Mouse (Mus musculus): ENCODE measurements at regions not wholly inside any gene's neighbourhood (a gene's known extent, or its start where the extent isn't known, plus 50 kb on each side); places are given as distances from the start of the nearest gene placed in this dataset.
A peak's percentile ranks its signal among the peaks of the same experiment; 100 is the strongest.

DNA sequence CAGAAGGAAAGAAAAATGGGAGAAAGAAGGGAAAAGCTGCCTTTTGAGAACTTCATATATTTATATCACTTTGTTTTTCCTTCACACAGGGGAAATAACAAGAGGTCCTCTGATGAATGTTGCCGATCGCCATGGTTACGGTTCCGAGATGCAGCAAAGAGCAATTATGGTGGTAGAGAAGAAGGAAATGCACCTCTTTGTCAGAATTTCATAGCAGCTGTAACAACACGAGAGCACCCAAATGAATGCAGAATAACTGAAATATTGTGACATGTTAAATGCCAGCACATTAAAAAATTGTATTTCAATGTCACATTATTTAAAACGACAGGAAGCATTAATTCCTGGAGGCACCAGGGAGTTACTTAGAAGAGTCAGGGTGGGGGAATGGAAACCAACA is 279.4 kb downstream of the Mctp2 start:
- no peak for DNase-seq (ENCODE audit: low spot score)

DNA sequence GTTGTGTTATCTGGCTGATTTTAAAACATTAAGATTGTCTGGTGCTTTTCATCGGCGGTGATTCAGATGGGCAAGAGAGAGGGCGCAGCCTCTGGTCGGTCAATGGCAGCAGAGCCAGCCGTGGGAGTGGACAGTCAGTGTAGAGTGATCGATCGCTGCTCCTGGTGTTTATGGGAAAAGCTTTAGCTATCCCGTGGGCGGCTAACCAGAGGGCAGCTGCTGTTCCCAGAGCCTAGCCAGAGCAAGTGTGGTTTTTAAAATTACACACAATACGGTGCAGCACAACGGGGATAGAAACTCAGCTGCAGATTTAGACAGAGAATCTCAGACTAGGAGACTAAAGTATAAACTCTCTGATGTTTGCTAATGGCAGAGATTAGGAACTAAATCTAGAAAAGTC is 297.3 kb downstream of the Mctp2 start:
- no peak for DNase-seq (ENCODE audit: low spot score)

DNA sequence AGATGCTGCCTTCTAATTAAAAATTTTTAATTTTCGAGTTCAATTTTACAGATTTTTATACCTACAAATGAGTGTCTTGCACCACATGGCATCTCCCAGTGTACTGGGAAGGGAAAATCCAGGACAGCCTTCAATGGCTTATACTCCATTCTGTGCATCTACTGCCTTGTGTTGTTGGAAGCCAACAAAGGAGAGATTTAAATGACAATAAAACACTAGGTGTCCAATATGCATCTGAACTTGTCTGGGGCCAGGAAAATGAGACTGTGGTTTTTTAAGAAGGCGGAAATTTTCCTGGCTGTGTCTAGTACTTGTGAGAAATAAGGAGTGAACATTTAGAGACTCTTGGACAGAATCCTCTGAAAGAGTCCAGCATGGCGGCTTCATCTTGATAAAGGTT is 302.1 kb downstream of the Mctp2 start:
- no peak for DNase-seq (ENCODE audit: low spot score)

GRCm38 (mm10) chr7:71992526-71992925 is 313.9 kb downstream of the Mctp2 start:
- DNase-seq (ENCODE audit: low spot score) = no peak

- DNase-seq (ENCODE audit: low spot score) = no peak
Measured at GRCm38 (mm10) chr7:71991835-71992234, 314.6 kb downstream of the Mctp2 start.

DNA sequence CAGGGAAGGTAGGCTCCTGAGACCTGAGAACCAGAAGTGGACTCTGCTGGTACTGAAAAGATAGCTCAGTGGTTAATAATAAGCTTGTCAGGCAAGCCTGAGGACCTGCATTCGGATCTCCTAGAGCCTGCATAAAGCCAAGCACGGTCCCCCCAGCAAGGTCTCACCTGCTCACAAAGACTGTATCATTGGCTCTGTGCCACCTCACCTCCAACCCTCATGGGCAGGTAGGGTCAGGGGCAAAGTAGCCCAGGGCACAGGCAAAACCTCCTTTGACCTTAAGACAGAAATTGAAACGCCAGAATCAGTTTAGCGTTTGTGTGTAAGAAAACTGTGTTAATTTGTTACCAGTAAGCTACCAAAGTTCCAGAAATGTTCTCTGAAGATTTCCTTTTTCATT is 315.2 kb downstream of the Mctp2 start:
- no peak for DNase-seq (ENCODE audit: low spot score)

GRCm38 (mm10) chr7:71966015-71966414 is 340.4 kb downstream of the Mctp2 start:
- no peak for DNase-seq (ENCODE audit: low spot score)

- no peak for DNase-seq (ENCODE audit: low spot score)
Measured at GRCm38 (mm10) chr7:71963456-71963855, 343.0 kb downstream of the Mctp2 start.

- DNase-seq (ENCODE audit: low spot score) = no peak
Measured at GRCm38 (mm10) chr7:71962851-71963250, 343.6 kb downstream of the Mctp2 start.

- peak; percentile 78 for DNase-seq (ENCODE audit: low spot score)
Measured at GRCm38 (mm10) chr7:71960453-71961230, 345.8 kb downstream of the Mctp2 start.

GRCm38 (mm10) chr7:71946548-71946947 is 359.9 kb downstream of the Mctp2 start:
- DNase-seq (ENCODE audit: low spot score) = no peak

GRCm38 (mm10) chr7:71943078-71944042 is 363.0 kb downstream of the Mctp2 start:
- DNase-seq (ENCODE audit: low spot score) = no peak

DNA sequence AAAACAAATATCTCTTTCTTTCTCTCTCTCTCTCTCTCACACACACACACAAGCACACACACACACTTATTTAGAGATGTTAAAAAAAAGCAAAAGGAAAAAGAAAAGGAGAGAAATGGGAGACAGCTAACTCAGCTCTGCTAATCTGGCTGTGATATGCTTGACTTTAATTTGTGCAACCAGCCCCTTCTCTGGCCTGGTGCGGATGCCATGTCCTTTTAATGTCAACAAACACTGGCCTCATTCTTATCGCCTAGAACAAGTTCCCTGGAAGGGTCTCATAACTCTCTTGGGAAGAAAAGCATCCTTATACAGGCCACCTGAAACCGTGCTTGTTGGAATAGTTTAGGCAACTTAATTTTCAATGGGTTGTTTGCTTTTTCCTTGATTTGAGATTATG is 368.7 kb downstream of the Mctp2 start:
- DNase-seq (ENCODE audit: low spot score) = no peak

- DNase-seq (ENCODE audit: low spot score) = no peak
Measured at GRCm38 (mm10) chr7:71936690-71937089, 369.7 kb downstream of the Mctp2 start.

Measured in testis, postnatal 10 days (tissue).